In the genomic region with DNA sequence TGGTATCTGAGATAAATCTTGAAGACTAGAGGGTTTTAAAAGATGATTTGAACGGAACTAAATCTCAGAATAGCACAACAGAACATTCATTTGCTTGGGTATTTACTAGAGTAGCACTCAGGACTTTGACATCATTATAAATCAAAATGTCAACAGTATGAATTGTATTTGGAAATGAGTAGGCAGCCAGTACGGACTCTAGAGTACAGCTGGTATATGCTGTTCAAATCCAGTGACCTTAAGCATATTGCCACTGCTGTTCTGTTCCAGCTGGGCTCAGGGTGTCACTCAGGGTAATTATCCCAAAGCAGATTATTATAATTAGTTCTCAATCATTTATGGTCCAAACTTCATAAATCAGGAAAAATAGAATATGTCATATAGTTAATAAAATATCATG, we compare ENCODE assay signal across 25 mouse cellular contexts.
DNase-seq lines count a peak whose midpoint lies in the region; ATAC-seq and TF ChIP-seq lines count a peak whose summit lies in the region.
"Had no signal": no experiment of that assay in that cellular context is flagged by ENCODE, and none has a peak within 500 bp of the region (broad histone marks: within the 10 kb centered on the region; RNA-seq: fewer than 3 reads in every experiment).

No protein-coding gene starts in this region.

- H3K4me3 ChIP-seq in hindbrain, embryonic 12.5 days: no peak overlapping the region
- no peak overlapping the region for H3K4me3 ChIP-seq in hindbrain, postnatal 0 days (ENCODE audit: low read length)
- H3K4me3 ChIP-seq in midbrain, embryonic 12.5 days: no peak overlapping the region
- no peak overlapping the region for H3K4me3 ChIP-seq in midbrain, embryonic 13.5 days (replicated peaks)
- H3K4me3 ChIP-seq: embryonic facial prominence, embryonic 10.5 days; embryonic facial prominence, embryonic 12.5 days; forebrain, embryonic 13.5 days had no signal

- H3K9me3 ChIP-seq in hindbrain, embryonic 12.5 days (replicated peaks): no peaks in the 10 kb centered on the region
- no peaks in the 10 kb centered on the region for H3K9me3 ChIP-seq in hindbrain, postnatal 0 days (ENCODE audit: low read length)
- H3K9me3 ChIP-seq in midbrain, embryonic 12.5 days: no peaks in the 10 kb centered on the region
- no peaks in the 10 kb centered on the region for H3K9me3 ChIP-seq in midbrain, embryonic 13.5 days
- H3K9me3 ChIP-seq: embryonic facial prominence, embryonic 10.5 days; embryonic facial prominence, embryonic 12.5 days; forebrain, embryonic 13.5 days; G1E had no signal

- no peaks in the 10 kb centered on the region for H3K36me3 ChIP-seq in hindbrain, embryonic 12.5 days
- H3K36me3 ChIP-seq in hindbrain, postnatal 0 days (ENCODE audit: insufficient read depth, low read length): no peaks in the 10 kb centered on the region
- no peaks in the 10 kb centered on the region for H3K36me3 ChIP-seq in midbrain, embryonic 12.5 days
- no peaks in the 10 kb centered on the region for H3K36me3 ChIP-seq in midbrain, embryonic 13.5 days
- H3K36me3 ChIP-seq: embryonic facial prominence, embryonic 10.5 days; embryonic facial prominence, embryonic 12.5 days; G1E had no signal

- no peaks in the 10 kb centered on the region for H3K27me3 ChIP-seq in hindbrain, embryonic 12.5 days
- H3K27me3 ChIP-seq in hindbrain, postnatal 0 days (ENCODE audit: insufficient read depth, low read length): no peaks in the 10 kb centered on the region
- H3K27me3 ChIP-seq in midbrain, embryonic 12.5 days: no peaks in the 10 kb centered on the region
- no peaks in the 10 kb centered on the region for H3K27me3 ChIP-seq in midbrain, embryonic 13.5 days
- H3K27me3 ChIP-seq: CH12.LX; embryonic facial prominence, embryonic 12.5 days; forebrain, embryonic 13.5 days; Patski had no signal

- no peak for TF ChIP-seq CTCF in hindbrain, postnatal 0 days (IDR thresholded peaks at IDR 0.05; ENCODE audit: low read depth)

- 49% methylated on average over 2 of the region's 2 CpGs for WGBS in hindbrain, embryonic 12.5 days
- 45% methylated on average over 2 of the region's 2 CpGs for WGBS in hindbrain, postnatal 0 days
- 66% methylated on average over 2 of the region's 2 CpGs for WGBS in midbrain, embryonic 12.5 days
- WGBS in midbrain, embryonic 13.5 days: 60% methylated on average over 2 of the region's 2 CpGs

- no peaks in the 10 kb centered on the region for H3K4me1 ChIP-seq in hindbrain, embryonic 12.5 days
- H3K4me1 ChIP-seq in hindbrain, postnatal 0 days (ENCODE audit: insufficient read depth, low read length): no peaks in the 10 kb centered on the region
- H3K4me1 ChIP-seq in midbrain, embryonic 12.5 days: no peaks in the 10 kb centered on the region
- H3K4me1 ChIP-seq in midbrain, embryonic 13.5 days (replicated peaks): no peaks in the 10 kb centered on the region
- H3K4me1 ChIP-seq: embryonic facial prominence, embryonic 10.5 days; embryonic facial prominence, embryonic 12.5 days; forebrain, embryonic 13.5 days had no signal

- DNase-seq in hindbrain, postnatal 0 days (ENCODE audit: low spot score): no peak
- peak; percentile 32 for DNase-seq in retina, embryonic 14.5 days (ENCODE audit: low spot score)
- no peak for DNase-seq in spleen, postnatal 36 days (ENCODE audit: low spot score in 2 of 2)
- DNase-seq: adrenal gland, adult 2 months; adrenal gland, postnatal 10 days; adrenal gland, postnatal 25 days; B cell, adult 2 months; cerebellum, adult 11-12 months; cerebellum, adult 2 months; cerebellum, adult 9-10 months; cerebellum, postnatal 10 days; cerebellum, postnatal 25 days had no signal

- H3K4me2 ChIP-seq in hindbrain, embryonic 12.5 days (replicated peaks): no peak overlapping the region
- no peak overlapping the region for H3K4me2 ChIP-seq in hindbrain, postnatal 0 days (ENCODE audit: low read depth, low read length)
- H3K4me2 ChIP-seq in midbrain, embryonic 12.5 days (replicated peaks): no peak overlapping the region
- no peak overlapping the region for H3K4me2 ChIP-seq in midbrain, embryonic 13.5 days (replicated peaks)
- H3K4me2 ChIP-seq: embryonic facial prominence, embryonic 12.5 days; forebrain, embryonic 13.5 days had no signal

- ATAC-seq in hindbrain, embryonic 12.5 days (ENCODE audit: low FRiP score): peak; percentile 58; the same call in 1 of the 2 replicates
- ATAC-seq in hindbrain, postnatal 0 days: no peak
- ATAC-seq in midbrain, embryonic 12.5 days (ENCODE audit: low FRiP score, low read depth): peak; percentile 68
- ATAC-seq in midbrain, embryonic 13.5 days: no peak
- no peak for ATAC-seq in megakaryocyte, adult 5-6 weeks (ENCODE audit: poor library complexity, severe bottlenecking)
- ATAC-seq: activated CD4-positive, CD25-positive, alpha-beta regulatory T cell, adult 4 months; CD4-positive, CD25-positive, alpha-beta regulatory T cell, adult 4 months; forebrain, embryonic 13.5 days; forebrain, embryonic 16.5 days; Patski had no signal

- H3K27ac ChIP-seq in hindbrain, embryonic 12.5 days: no peak overlapping the region
- no peak overlapping the region for H3K27ac ChIP-seq in hindbrain, postnatal 0 days
- no peak overlapping the region for H3K27ac ChIP-seq in midbrain, embryonic 12.5 days (replicated peaks)
- no peak overlapping the region for H3K27ac ChIP-seq in midbrain, embryonic 13.5 days
- H3K27ac ChIP-seq: embryonic facial prominence, embryonic 10.5 days; embryonic facial prominence, embryonic 12.5 days; forebrain, embryonic 13.5 days had no signal

- H3K9ac ChIP-seq in hindbrain, embryonic 12.5 days: no peak overlapping the region
- H3K9ac ChIP-seq in hindbrain, postnatal 0 days (replicated peaks; ENCODE audit: low read length): no peak overlapping the region
- no peak overlapping the region for H3K9ac ChIP-seq in midbrain, embryonic 12.5 days (replicated peaks)
- H3K9ac ChIP-seq in midbrain, embryonic 13.5 days (replicated peaks): no peak overlapping the region
- H3K9ac ChIP-seq: embryonic facial prominence, embryonic 12.5 days; forebrain, embryonic 13.5 days had no signal

Comparison
In these comparisons a context has a peak if more than half of its experiments do, and no peak if none do; other contexts are left out.
1. ATAC-seq: peak in hindbrain, embryonic 12.5 days (single experiment) and midbrain, embryonic 12.5 days (single experiment); none in hindbrain, postnatal 0 days (single experiment), midbrain, embryonic 13.5 days (single experiment) and megakaryocyte, adult 5-6 weeks (single experiment).